Mouse (Mus musculus) adrenal gland, postnatal 0 days (tissue): ENCODE measurements around the gene Isx. TPM values are rescaled to one million over a fixed set of nuclear protein-coding genes. Genes with fewer than 3 reads are reported as not detected.

Source experiments
- polyA plus RNA-seq: library from polyadenylated mRNA; unstranded; fragments of >200 nt; fragmentation: Nextera tagmentation; extraction: Ambion mirVana; gene quantifications from 2 replicates; pipeline ENCODE4 v1.2.1, GENCODE M21; 2015

Isx gene
- 0.66 TPM in 1 of 2 replicates, not detected in the other for polyA plus RNA-seq

GRCm38 (mm10) chr8:74872940-74873339, at the start of gene Isx:
Gene Isx (plus strand): TSS chr8:74873173.

Other genes with a start within 250 kb of the Isx start
- 12.9 and 15.2 TPM in 2 replicates for gene Hmgxb4, start 120.2 kb downstream of the Isx start, polyA plus RNA-seq
- 23.3 and 24.6 TPM in 2 replicates for gene Tom1, start 160.5 kb downstream of the Isx start, polyA plus RNA-seq
- 51.2 and 76.2 TPM in 2 replicates for gene Hmox1, start 220.4 kb downstream of the Isx start, polyA plus RNA-seq
- gene Mcm5, start 236.4 kb downstream of the Isx start, polyA plus RNA-seq: 30.0 and 38.8 TPM in 2 replicates